Mouse (Mus musculus): ENCODE data around the gene Slc22a5.
"Not testable (repeated sequence)": the region's sequence is repeated elsewhere in the genome, so short reads cannot be mapped to it uniquely, and the experiment has no call there.

The Slc22a5 gene

DNA sequence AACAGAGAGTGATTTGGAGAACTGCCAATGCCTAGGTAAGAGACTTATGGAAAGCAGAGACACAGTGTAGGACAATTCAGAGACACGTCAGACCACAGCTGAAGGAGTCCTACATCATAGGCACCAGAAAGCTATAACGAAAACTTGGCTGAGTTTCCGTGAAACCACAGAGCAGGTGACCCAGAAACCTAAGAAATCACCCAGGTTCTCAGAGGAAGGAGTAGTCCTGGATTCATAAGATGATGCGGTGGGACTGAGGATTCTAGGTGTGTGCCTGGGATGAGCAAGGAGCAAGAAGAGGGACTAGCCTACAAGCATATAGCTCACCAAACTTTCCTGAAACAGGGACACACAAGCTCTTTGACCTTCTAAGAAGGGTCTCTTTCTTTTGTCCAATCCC is 3.2 kb downstream of the Slc22a5 start:
- no peak for DNase-seq (ENCODE audit: low spot score)

- DNase-seq (ENCODE audit: low spot score): peak; percentile 47
Measured at GRCm38 (mm10) chr11:53883287-53883686, 8.2 kb downstream of the Slc22a5 start.

- DNase-seq (ENCODE audit: low spot score): not testable (repeated sequence)
Measured at GRCm38 (mm10) chr11:53878096-53878495, 13.4 kb downstream of the Slc22a5 start.

DNA sequence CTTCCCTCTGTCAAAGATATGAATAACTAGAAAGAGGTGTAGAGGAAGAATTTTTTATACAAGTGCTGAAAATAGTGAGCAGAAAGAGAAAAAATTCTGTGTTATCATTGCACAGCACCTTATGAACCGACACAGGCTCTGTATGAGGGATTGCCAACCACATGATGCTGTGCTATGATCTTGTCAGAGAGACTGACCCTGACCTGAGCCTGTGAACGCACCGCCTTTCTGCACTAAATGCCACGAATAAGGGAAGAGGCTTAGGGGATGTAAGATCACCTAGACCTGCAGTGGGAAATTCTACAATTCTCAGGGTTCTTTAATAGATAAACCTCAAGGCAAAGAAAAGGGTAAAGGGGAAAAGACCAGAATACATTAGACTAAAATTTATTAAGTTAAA is 15.0 kb downstream of the Slc22a5 start:
- DNase-seq (ENCODE audit: low spot score): no peak

- DNase-seq (ENCODE audit: low spot score): no peak
Measured at GRCm38 (mm10) chr11:53874706-53875105, 16.8 kb downstream of the Slc22a5 start.

DNA sequence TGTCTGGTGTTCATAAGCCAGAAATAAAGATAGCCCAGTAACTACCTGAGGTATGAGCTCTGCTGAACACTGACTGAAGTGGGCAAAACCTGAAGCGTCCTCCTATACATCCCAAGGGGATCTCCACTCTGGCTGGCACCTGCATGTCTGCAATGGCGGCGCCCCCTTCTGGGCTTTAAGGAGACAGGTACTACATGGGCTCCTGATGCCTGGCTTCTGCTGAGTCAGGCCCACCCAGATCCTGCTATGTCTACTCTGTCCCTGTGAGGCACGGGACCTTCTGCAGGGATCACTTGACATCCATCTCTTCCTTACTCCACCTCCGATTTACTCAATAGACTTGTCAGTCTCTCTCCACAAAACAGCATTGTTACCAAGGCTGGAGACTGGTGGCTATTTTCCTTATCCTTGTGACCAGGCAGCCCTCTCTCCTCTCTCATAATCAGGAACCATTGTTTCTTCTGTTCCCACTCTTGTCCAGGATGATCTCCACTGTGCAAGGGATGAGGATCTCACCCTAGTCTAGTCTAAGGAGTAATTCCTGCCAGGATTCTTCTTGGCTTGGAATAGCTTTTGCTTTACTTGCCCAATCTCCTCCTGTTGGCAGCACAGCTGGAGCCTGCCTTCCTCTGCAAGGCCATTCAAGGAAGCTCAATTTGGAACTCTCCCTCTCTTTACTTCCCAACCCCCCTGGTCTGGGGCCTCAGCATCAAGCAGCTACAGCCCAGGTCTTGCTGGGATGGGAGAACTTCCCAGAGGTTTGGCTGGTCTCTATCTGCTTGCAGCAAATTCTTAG is 17.4 kb downstream of the Slc22a5 start:
- peak; percentile 83 for DNase-seq (ENCODE audit: low spot score)

DNA sequence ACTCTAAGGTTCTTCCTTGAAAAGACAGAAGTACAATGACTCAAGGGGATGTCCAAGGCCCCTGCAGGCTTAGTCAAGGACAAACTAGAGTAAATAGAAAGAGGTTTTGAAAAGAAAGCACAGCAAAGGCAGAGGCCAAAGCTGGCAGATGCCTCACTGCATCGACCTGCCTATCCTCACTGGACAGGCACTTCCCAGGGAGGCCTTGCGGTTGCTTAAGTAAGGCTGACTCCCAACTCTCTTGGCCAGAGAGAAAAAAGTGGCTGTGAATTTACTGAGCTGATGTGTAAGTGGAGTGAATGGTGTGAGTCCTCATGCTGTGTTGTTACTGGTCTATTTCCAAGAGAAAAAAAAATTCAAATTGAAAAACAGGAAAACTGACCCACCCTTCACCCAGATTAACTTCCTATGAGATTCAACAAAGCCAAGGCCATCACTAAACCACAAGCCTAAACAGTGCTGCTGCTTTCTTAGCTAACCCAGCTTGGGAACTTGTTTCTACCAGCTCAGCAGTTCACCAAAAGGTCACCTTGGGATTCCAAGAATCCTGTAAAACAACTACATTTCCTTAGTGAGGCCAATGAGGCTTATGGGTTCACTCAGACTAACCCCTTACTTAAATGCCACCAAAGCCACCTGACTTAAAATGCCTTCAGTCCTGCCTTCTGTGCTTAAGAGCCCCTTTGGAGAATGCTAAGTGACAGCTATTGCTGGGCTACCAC is 19.5 kb downstream of the Slc22a5 start:
- DNase-seq (ENCODE audit: low spot score): peak; percentile 75

- no peak for DNase-seq (ENCODE audit: low spot score)
Measured at GRCm38 (mm10) chr11:53869172-53869571, 22.3 kb downstream of the Slc22a5 start.

DNA sequence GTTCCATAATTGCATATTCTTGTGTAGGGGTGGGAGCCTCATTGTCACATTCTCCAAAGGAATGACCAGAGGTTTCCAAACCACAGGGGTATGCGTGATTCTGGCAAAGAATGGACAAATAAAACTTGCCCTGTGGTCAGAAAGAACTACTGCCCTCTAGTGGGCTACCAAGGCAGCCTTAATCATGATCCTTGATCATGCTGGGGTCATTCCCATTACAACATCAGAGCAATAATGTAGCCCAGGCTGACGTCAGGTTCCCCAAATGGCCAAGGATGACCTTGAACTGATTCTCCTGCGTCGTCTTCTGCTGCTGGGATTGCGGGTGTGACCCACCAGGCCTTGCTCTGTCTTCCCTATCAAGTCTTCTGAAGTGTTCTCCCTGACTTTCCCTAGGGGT is 23.1 kb downstream of the Slc22a5 start:
- DNase-seq (ENCODE audit: low spot score): not testable (repeated sequence)

- not testable (repeated sequence) for DNase-seq (ENCODE audit: low spot score)
Measured at GRCm38 (mm10) chr11:53864724-53865310, 26.6 kb downstream of the Slc22a5 start.

DNA sequence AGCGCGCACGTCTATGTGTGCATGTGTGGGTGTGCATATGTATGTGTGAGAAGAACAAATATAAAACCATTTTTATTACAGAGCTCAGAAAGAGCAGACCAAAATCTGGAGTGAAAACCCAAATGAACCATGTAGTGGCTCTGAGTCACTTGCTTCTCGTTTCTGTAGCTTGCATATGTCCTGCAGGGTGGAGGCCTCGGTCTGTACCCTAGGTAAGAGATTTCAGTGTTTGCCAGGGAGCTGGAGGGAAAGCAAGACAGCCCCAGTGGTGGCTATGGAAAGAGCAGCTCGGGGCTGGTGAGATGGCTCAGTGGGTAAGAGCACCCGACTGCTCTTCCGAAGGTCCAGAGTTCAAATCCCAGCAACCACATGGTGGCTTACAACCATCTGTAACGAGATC is 30.5 kb downstream of the Slc22a5 start:
- DNase-seq (ENCODE audit: low spot score): not testable (repeated sequence)

- not testable (repeated sequence) for DNase-seq (ENCODE audit: low spot score)
Measured at GRCm38 (mm10) chr11:53858761-53859580, 32.5 kb downstream of the Slc22a5 start, which contains the start of gene Gm12216. TSS of gene Gm12216 (minus strand) at chr11:53859256.

DNA sequence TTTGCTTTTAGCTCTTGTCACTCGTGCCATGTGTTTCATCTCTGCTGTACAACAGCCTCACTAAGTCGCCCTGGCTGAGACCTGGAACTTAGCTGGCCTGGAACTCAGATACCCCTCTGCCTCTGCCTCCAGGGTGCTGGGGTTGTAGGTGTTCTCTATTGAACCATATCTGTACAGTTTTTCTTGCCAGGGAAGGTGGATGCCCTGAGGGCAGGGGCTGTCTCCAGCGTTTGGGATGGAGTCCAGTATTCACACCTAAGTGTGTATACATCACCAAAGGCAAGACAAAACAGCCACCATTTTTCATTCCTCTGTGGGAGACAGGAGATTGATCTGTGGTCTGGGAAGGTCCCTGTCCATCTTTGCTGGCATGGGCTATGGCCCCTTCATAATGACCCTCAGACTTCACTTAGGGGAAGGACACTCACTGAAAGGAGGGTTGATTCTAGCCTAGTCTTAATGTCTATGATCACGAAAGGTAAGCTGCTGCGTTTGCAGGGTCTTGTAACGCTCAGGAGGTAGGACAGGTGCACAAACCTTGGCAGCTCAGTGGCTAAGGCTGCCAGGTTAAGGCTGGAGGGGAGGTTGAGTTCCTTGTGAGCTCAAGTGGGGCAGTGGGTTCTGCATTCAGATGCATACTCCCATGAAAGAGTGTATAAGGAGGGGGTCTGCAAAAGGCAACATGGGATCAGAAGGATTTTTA is 33.3 kb downstream of the Slc22a5 start:
- DNase-seq (ENCODE audit: low spot score): no peak

GRCm38 (mm10) chr11:53853665-53854064 is 37.8 kb downstream of the Slc22a5 start:
- DNase-seq (ENCODE audit: low spot score): no peak

- no peak for DNase-seq (ENCODE audit: low spot score)
Measured at GRCm38 (mm10) chr11:53851795-53852194, 39.7 kb downstream of the Slc22a5 start.

- peak; percentile 91 for DNase-seq (ENCODE audit: low spot score)
Measured at GRCm38 (mm10) chr11:53849588-53850320, 41.7 kb downstream of the Slc22a5 start.

- no peak for DNase-seq (ENCODE audit: low spot score)
Measured at GRCm38 (mm10) chr11:53845680-53846079, 45.8 kb downstream of the Slc22a5 start.

DNA sequence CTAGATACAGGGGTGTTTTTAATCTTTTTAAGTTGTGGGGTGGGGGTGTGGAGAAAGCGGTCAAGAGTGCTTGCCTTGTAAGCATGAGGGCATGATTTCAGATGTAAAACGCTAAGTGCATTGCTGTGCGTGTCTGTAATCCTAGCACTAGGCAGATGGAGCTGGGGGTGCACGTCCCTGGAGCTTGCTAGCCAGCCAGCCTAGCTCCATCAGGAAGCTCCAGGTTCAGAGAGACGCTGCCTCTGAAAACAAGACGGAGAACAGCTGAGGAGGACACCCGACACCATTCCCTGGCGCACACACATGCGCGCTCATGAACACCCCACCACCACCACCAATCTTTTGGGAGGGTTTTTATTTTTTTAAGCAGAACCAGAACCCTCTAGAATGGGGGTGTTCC is 48.4 kb downstream of the Slc22a5 start:
- no peak for DNase-seq (ENCODE audit: low spot score)

GRCm38 (mm10) chr11:53842161-53842581 is 49.3 kb downstream of the Slc22a5 start:
- DNase-seq (ENCODE audit: low spot score): no peak

DNA sequence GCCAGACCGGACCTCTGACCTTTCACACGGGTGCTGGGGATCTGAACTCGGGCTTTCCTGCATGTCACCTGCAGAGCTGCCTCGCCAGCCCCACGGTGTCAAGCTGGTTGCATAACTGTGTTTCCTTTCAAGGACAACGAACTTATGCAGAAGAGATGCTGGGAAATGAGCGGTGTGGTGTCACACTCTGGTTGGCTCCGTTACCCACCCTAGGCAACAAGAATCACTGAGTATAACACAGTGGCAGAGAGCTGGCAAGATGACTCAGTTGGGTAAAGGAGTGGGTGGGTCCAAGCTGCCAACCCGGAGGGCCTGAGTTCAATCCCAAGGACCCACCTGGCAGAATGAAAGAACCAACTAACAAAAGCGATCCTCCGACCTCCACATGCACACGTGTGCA is 49.9 kb downstream of the Slc22a5 start:
- DNase-seq (ENCODE audit: low spot score): no peak
